Mouse (Mus musculus): Measurements from ENCODE around the gene Sfxn3.

Sfxn3 gene

GRCm38 (mm10) chr19:45046523-45047321, 581 bp upstream of the Sfxn3 start:
- DNase-seq (ENCODE audit: extremely low spot score, low read depth, low spot score) = no peak

DNA sequence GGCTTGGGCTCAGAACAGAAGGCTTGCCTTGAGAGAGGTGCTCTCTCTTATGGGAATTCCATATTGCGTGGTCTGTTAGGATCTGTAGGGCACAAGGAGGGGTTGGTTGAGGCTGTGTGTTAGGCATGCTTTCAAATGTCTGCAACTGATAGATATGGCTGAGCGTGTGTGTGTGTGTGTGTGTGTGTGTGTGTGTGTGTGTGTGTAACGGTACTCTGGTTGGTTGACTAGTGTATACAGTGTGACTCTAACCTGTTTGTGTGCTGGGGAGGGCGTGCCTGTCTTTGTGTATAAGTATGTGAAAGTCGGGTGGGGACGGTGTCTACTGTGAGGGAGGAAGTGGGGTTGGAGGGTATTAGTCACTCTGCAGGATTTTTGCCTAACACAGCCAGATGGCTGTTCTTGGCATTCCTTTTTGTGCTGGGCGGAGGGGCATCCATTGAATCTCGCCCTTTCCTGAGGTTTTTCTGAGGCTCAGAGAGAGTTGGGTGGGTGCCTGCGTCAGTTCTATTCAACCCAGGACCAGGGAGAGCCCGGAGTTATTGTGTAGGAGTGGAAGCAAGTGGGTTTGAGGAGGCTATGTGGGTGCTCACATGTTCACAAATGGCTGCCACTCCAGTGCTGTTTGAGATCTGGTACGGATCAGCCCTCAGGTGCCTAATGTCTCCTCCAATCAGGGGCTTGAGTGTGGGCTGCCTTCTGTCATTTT, 786 bp downstream of the Sfxn3 start:
- no peak for DNase-seq (ENCODE audit: extremely low spot score, low read depth, low spot score)

DNA sequence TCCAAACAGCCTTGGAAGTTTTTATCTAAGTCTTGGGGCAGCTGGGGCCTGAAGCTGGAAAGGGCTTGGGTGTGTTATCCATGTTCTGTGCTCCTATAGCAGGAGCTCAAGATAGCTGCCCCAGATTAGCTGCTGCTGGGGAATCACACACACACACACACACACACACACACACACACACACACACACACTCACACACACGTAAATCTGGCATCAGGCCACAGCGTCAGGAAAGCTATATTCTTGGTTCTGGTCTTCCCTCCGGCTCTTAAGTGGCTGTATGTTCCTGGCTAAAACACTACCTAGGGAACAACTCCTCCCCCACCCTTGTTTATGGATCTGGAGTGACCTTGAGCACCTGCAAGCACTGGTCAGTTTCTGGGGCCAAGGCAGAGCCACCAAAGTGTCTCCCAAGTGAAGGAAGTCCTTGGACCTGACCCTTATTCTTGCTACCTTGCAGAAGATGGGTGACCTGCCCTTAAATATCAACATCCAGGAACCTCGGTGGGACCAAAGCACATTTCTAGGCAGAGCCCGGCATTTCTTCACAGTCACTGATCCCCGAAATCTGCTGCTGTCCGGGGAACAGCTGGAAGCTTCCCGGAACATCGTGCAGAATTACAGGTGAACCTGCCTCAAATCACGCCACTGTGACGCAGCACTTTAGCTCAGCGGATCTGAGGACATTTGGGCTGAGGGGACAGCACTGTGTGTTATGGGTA, 1.5 kb downstream of the Sfxn3 start:
- DNase-seq (ENCODE audit: extremely low spot score, low read depth, low spot score) = no peak

DNA sequence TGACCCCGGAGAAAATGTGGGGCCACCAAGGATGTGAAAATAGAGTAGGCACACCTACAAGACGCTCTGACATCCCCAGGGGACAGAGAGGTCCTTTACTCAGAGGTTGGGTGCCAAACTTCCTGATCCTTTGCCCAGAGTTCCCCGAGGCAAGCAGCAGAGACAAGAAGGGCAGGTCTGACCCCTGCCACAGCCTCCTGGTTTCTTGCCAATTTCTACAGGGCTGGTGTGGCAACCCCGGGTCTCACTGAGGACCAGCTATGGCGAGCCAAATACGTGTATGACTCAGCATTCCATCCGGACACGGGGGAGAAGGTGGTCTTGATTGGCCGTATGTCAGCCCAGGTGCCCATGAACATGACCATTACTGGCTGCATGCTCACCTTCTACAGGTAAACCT, 2.2 kb downstream of the Sfxn3 start:
- DNase-seq (ENCODE audit: extremely low spot score, low read depth, low spot score) = no peak

- DNase-seq (ENCODE audit: extremely low spot score, low read depth, low spot score) = no peak
Observed at GRCm38 (mm10) chr19:45053451-45053850, 6.1 kb downstream of the Sfxn3 start.

GRCm38 (mm10) chr19:45054892-45055690, 7.8 kb downstream of the Sfxn3 start:
- DNase-seq (ENCODE audit: extremely low spot score, low read depth, low spot score) = no peak

DNA sequence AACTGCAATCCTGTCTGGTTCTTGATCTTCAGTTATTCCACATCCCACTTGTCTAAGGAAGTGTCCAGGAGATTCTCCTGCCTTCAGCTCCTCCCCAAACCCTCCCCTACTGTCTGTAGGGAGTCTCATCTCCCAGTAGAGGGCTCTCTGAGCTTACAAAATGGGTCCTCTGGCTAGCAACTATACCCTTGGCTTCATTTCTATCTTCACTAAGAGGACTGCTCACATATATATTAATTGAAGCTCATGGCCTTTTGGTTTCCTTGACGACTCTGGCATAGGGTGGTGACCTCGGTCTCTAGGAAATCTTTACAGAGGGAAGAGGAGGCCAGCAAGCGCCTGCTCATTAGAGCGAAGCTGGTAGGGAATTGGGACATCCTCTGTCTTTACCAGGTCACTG, 9.1 kb downstream of the Sfxn3 start:
- no peak for DNase-seq (ENCODE audit: extremely low spot score, low read depth, low spot score)

DNA sequence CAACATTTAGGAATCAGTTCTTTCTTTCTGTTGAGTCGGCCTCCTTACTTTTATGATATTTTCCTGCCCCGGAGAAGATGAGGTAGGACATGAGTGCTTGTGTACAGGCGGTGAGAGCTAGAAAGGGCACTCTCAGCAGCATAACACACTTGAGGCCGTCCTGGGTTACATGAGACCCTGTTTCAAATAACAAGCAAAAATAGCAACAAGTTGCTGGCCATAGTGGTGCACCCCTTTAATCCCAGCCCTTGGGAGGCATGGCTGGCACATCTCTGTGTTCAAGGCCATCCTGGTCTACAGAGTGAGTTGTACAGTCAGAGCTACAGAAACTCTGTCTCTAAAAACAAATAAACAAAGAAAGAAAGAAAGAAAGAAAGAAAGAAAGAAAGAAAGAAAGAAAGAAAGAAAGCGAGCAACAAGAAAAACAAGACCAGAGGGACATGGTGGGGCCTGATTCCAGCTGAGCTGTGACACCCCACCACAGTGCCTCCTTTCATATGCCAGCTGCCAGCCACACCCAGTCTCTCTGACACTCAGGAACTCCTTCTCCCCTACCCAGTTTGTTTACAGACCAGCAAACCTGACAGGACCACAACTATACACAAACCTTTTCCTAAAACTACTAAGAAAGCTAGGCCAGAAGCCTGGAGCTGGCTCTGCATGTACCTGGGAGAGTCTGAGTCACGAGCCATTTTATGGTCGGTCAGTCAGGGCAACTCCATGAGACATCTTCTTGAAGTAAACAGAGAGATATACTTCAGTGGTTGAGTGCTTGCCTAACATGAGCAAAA, 9.8 kb downstream of the Sfxn3 start:
- DNase-seq (ENCODE audit: extremely low spot score, low read depth, low spot score) = no peak

DNA sequence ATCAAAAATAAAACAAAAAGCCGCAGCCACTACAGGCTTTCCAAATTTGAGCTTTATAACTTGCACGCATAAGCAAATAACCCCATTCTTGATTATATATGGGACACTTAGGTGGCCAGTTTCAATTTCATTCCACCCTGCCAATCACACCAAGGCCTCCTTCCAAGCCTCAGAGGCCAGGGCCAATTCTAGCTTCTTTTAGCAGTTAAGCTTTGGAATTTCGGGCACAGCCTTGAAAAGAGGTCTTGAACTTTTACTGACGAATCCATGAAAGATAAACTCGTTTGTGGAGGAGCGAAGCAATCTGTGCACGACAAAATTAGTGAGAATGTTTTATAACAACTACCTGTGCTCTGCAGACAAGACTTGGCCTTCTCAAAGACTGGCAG, 10.4 kb downstream of the Sfxn3 start:
- no peak for DNase-seq (ENCODE audit: extremely low spot score, low read depth, low spot score)

- DNase-seq (ENCODE audit: extremely low spot score, low read depth, low spot score) = peak; percentile 98
Observed at GRCm38 (mm10) chr19:45058113-45058839, 11.0 kb downstream of the Sfxn3 start.

DNA sequence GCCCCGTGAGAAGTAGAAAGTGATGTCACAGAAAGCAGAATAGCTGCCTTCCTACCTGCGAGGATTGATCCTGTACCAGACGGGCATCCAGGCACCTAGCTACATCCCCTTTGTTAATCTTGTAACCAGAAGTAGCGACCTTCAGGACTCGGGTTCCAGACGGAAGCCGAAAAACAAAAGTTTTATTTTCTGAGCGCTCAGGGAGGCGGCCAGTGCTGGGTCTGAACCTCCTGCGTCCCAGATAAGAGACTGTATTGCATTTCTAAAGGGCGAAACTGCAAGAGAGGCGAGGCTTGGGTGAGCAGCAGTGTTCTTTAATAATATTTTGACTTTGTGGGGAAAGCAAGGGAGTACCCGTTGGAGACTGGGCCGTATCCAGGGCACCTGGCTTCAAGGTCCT, 11.5 kb downstream of the Sfxn3 start:
- DNase-seq (ENCODE audit: extremely low spot score, low read depth, low spot score) = no peak

DNA sequence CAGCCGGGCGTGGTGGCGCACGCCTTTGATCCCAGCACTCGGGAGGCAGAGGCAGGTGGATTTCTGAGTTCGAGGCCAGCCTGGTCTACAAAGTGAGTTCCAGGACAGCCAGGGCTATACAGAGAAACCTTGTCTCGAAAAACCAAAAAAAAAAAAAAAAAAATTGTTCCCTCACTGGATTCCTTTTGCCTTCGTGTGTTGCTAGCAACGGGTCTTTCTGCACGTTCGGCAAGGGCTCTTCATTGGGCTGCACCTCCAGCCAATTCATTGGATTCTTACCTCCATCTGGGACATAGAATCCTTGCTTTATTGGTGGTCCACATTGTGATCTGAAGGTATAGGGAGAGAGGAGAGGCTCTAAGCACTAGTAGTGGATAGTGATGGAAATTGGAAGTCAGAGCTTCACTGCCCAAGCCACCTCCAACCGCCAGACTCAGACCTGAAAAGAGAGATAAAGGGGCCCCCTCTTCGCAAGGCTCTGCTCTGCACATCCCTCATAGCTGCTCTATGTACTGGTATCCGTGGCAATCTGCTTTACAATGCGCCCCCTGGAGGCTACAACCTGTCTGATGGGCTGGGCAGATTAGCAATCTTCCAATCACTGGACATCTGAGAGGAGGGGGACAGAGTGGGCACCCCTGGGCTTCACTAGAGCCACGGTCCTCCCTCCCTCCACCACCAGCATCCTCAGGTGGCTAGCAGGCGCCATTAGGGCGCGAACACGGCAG, 16.4 kb downstream of the Sfxn3 start:
- DNase-seq (ENCODE audit: extremely low spot score, low read depth, low spot score) = no peak

DNA sequence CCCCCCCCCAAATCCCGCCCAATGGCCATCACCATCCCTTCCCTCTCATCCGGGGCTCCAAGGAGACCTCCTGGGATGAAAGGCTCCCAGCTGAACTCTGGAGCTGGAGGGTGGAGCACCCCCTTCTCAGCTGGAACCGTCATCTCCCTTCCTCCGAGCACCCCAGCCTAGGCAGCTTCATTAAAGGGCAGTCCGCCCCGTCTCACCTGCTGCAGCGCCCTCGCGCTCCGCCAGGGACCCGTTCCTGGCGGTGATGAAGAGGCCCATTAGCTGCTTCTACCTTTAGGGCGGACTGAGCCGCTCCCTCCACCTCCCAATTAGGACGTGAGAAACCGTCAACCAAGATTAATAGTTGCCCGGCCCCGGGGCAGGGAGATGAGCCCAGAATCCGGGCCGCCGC, 17.9 kb downstream of the Sfxn3 start:
- no peak for DNase-seq (ENCODE audit: extremely low spot score, low read depth, low spot score)

DNA sequence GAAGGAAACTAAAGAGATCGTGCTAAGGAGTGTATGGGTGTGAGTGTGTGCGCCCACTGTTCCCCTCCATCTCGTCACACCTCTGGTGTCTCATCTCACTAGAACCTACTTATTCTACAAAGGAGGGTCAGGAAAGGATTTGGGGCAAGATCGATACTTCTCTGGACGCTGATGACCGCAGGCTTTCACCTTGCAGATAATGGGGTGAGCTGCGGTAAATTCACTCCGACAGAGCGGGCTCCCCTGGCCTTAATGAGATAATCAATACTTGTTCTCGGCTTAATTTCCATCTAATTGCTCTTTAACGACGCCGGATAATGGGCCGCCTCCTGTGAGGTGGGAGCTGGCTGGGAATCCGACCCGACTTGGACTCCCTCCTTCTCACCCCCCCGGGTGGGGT, 19.9 kb downstream of the Sfxn3 start:
- no peak for DNase-seq (ENCODE audit: extremely low spot score, low read depth, low spot score)

DNA sequence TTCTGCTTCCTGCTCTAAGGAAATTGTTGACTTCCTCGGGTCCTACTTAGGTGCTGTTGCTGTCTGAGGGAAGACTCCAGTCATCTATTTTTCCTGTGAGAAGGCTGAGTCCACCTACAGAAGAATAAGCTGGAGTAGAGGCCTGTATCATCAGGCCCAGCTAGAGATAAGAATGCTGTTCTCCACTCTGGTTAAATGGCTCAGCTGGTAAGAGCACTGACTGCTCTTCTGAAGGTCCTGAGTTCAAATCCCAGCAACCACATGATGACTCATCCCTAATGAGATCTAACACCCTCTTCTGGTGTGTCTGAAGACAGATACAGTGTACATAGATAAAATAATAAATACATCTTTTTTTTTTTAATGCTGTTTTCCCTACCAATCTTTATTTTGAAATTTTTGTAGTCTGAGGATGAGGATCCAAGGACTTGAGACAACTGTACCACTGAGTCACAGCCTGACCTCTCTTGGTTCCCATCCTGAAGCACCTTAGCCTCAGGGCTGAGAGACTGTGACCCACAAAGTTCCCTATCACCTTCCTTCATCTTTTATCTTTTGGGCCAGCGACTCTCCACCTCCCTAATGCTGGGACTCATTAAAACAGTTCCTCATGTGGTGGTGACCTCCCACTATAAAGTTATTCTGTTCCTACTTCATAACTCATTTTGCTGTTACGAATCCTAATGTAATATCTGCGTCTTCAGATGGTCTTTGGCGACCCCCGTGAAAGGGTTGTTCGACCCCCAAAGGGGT, 20.6 kb downstream of the Sfxn3 start:
- DNase-seq (ENCODE audit: extremely low spot score, low read depth, low spot score) = no peak

GRCm38 (mm10) chr19:45073871-45074542, 26.7 kb downstream of the Sfxn3 start:
- DNase-seq (ENCODE audit: extremely low spot score, low read depth, low spot score) = no peak

DNA sequence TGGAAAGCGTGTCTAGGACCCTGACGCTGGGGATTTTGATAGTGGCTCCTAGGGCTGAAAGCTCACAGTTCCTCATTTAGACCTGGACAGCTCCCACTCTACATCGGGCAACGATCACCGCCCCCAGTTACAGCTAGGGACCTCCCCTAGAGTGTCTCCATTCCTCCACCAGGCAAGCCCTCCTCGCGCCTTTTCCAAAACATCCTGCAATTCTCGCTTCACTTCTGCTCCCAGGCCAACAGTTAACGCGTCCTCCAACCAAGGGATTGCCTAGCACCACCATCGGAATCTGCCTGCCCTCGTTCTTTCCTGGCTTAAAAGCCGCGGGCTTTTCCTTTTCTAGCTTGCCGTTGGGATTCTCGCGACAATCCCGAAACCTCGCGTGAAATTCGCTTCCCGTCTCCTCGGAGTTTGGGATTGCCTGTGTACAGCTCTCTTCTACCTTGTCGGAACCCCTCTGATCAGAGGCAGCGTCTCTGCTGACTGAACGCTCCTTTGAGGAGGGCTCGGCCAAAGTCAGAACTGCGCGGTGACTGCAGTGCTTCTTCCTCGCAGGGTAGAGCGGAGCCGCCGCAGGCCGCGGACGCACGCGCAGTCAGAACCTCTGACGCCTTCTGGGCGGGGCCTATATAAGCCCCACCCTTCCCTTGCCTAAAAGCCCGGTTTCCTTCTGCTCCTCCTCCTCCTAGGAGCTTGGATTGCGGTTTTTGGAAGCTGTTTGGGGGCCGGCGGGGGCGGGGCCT, 27.4 kb downstream of the Sfxn3 start, which contains the start of gene Kazald1:
TSS of gene Kazald1 (plus strand) at position 662 of the 743 bp plus-strand sequence.
- DNase-seq (ENCODE audit: extremely low spot score, low read depth, low spot score) = no peak
